Comparison of ENCODE assay signal across 25 mouse cellular contexts in the genomic region with DNA sequence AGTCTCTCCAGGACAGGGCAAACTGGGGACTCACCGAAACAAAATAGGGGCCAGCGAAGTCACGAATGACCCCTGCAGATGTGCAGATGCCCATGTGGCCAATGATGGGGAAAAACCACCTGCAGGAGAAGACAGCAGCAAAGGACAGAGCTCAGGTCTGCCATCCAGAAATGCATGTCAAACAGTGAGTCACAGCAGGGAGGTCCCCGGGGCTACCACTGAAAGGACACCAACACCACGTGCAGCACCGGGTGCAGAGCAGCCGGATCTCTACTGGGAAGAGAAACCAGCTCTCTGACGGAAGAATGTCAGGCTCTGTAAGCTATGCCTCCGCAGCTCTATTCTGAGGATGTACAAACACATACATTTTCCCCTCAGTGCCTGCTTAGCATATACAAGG. TPM values are rescaled to one million over a fixed set of nuclear protein-coding genes. Genes with fewer than 3 reads are reported as not detected.
"Had no signal": no experiment of that assay in that cellular context is flagged by ENCODE, and none has a peak within 500 bp of the region (broad histone marks: within the 10 kb centered on the region; RNA-seq: fewer than 3 reads in every experiment).

No protein-coding gene starts in this region.

- H3K27me3 ChIP-seq: kidney, embryonic 15.5 days; liver, embryonic 13.5 days; midbrain, embryonic 12.5 days; neural tube, embryonic 13.5 days; stomach, embryonic 15.5 days had no signal

- H3K4me3 ChIP-seq: kidney, embryonic 15.5 days; left cerebral cortex, adult 2 months; liver, embryonic 13.5 days; midbrain, embryonic 12.5 days; myocyte; neural tube, embryonic 13.5 days; stomach, embryonic 15.5 days had no signal

- H3K9me3 ChIP-seq: kidney, embryonic 15.5 days; liver, embryonic 13.5 days; midbrain, embryonic 12.5 days; neural tube, embryonic 13.5 days; stomach, embryonic 15.5 days had no signal

- H3K27ac ChIP-seq: kidney, embryonic 15.5 days; left cerebral cortex, adult 2 months; liver, embryonic 13.5 days; midbrain, embryonic 12.5 days; neural tube, embryonic 13.5 days; stomach, embryonic 15.5 days had no signal

- H3K4me2 ChIP-seq: kidney, embryonic 15.5 days; liver, embryonic 13.5 days; midbrain, embryonic 12.5 days; neural tube, embryonic 13.5 days; stomach, embryonic 15.5 days had no signal

- DNase-seq: kidney, postnatal 10 days; kidney, postnatal 36 days; layer of hippocampus, postnatal 36 days; liver, embryonic 13.5 days; lung, adult 2 months; lung, postnatal 14 days; lung, postnatal 4 days; retina, postnatal 1 day; right cerebral cortex, postnatal 25 days; spleen, adult 18-20 months; thymus, postnatal 25 days had no signal

- H3K9ac ChIP-seq: kidney, embryonic 15.5 days; liver, embryonic 13.5 days; midbrain, embryonic 12.5 days; neural tube, embryonic 13.5 days; stomach, embryonic 15.5 days had no signal

- ATAC-seq: midbrain, embryonic 16.5 days had no signal

RNA-seq across cellular contexts. Expression of gene Gpr3, which starts 58.6 kb away (rescaled TPM):
- total RNA-seq: liver, adult 2 months; megakaryocyte-erythroid progenitor cell, adult 5-6 weeks; monocyte, adult 5-6 weeks; neutrophil, adult 5-6 weeks had no signal
- polyA plus RNA-seq: liver, adult 2 months; liver, embryonic 13.5 days; liver, embryonic 16.5 days; thymus, postnatal 0 days had no signal

RNA-seq across cellular contexts. Expression of gene Cd164l2, which starts 59.0 kb away (rescaled TPM):
- total RNA-seq: liver, adult 2 months; megakaryocyte progenitor cell, adult 5-6 weeks; megakaryocyte-erythroid progenitor cell, adult 5-6 weeks; monocyte, adult 5-6 weeks had no signal
- polyA plus RNA-seq: liver, adult 2 months had no signal
